Mouse (Mus musculus): ENCODE measurements around the gene Cdk15.

Cdk15 gene

GRCm38 (mm10) chr1:59332737-59333385 is 76.2 kb downstream of the Cdk15 start:
- no peak for DNase-seq

DNA sequence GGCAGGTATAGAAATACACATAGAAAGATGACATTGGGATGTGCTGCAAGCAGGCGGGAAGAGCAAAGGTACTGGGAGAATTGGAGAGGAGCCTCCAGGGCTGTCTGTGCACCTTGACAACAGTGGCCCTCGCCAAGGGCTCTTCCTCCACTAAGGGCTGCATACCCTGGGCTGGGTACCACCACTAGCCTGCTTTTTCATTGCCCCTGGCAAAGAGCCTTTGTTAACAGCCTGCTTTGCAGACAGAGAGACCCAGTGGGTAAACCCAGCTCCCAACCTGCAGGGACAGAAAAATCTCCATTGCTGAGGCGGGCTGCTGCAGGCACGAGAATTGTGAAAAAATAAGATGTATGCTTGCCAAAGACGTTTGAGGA is 76.7 kb downstream of the Cdk15 start:
- DNase-seq = no peak

DNA sequence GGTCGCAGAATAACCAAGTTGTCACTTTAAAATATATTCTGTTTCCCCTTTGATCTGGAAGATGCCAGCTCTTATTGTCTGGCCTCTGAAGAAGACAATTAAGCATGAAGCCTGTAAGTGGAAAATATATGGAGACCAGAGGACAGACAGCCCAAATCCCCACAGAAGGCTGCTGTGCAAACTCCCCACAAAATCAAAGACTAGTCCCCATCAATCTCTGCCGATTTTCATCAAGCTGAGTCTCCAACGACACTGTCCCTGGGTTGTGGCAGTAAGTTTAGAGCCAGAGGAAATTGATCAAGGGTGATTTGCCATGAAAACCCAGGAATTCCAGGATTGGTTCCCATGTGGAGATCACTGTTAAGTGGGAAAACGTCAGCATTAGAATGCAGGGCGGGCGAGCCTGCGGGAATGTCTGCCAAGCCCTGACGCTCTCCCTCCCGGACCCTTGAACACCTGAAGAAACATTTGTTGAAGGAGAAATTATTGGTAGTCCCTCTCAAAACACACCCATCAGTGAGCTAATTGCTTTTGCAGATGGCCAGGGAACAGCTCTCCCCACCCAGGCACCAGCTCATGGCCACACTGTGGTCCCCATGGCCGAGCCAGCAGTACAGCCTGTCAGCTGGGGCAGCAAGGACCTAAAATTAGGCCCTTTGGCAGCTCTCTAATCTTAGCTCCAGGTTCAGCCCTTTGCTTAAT is 77.3 kb downstream of the Cdk15 start:
- DNase-seq = no peak

- no peak for DNase-seq
Observed at GRCm38 (mm10) chr1:59334562-59334890, 77.8 kb downstream of the Cdk15 start.

GRCm38 (mm10) chr1:59336256-59336655 is 79.5 kb downstream of the Cdk15 start:
- DNase-seq = no peak

DNA sequence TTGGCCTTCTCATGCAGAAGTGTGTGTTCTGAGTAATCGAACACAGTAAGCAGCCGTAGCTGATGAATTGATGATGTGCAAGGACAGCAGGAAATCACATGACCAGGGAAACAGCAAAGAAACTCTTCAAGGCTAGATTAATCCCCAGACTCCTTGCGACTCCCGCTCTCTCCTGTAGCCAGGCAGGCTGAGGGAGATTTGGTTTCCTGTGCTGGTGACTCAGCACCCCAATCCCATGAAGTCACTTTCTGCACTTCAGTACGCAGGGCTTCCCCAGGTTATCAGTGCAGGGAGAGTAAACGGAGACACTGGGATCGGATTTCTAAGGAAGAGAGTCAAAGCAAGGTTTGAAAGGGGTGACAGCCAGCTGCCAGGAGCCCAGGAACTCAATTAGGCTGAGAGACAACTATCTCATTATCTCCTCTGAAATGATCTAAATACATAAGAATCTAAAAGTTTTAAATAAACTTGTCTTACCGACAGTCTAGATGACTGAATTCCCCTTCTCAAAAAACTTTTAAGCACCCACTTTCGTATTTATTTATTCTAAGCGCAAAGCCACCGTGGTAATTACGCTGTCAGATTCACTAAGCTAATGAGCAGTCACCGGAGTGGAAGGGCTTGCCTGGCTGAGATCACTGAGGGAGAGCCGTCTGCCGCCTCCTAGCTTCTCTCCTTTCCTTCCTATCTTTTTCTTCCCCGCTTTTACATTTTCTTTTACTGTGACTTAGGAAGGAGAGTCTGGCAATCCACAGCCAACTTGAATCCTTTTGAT is 84.3 kb downstream of the Cdk15 start:
- no peak for DNase-seq

DNA sequence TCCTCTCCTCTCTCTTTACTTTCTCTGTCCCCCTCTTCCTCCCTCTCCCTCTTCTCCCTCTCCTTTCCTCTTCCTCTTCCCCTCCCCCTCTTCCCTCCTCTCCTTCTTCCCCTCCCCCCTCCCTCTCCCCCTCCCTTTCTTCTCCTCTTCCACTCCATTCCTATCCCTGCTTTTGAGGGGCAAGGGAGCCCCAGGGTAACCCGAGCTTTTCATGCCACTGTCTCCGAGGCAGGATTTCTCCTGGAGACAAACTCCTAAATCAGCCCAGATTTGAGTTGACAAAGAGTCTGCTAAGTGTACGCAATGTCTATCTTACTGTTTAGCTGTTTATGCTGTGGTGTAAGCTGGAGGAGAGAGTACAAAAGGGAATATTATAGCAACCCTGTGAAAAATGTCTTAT is 85.0 kb downstream of the Cdk15 start:
- DNase-seq = no peak

DNA sequence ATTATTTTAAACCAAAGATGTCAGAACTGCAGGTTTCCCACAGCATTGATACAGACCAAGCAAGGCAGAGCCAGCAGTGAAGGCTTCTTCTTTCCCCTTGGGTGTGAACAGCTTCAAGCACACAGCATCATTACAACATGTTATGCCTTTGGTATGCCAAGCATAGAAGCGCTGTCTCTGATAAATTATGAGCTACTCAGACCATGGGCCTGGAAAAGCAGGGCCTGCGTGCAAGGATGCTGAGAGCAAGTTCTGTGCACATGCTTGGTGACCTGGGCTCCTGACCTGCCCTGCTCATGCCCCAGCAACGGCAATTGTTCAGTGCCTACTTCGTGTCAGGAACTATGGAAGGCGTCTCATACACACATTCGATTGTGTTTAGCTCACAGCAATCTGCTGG is 85.4 kb downstream of the Cdk15 start:
- DNase-seq = no peak

- DNase-seq = no peak
Observed at GRCm38 (mm10) chr1:59352706-59353105, 96.0 kb downstream of the Cdk15 start.

DNA sequence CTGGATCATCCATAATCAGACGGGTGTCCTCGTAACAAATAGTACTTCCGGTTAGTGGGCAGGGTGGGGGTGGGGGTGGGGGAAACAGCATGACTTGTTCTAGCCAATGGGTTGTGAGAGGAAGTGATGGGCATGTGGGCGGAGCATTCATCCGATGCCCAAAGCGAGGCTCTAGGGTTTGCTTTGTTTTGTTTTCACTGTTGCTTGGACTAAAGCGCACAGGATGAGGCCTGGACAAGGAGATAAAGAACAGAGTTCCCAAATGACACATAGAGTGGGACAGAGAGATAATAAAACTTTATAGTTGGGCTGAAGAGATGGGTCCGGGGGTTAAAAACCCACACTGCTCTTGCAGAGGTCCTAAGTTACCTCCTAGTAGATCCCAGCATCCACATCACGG is 98.7 kb downstream of the Cdk15 start:
- DNase-seq = no peak

DNA sequence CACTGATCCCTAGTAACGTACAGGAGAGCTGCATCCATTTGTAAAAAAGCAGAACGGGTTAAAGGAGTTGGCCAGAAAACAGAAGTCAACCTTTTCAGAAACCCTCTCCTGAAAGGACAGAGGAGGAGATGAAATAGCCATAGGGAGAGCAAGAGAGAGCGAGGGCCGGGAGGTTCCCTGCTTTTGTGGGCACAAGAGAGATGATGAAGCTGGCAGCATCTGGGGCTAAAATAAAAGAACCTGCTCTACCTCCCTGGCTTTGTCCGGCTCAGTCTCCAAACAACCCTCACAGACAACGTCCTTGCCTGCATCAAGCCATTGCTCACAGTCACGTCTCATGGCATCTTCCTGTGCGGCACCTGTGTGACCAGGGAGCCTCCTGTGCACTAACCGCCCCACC is 102.4 kb downstream of the Cdk15 start:
- DNase-seq = no peak

DNA sequence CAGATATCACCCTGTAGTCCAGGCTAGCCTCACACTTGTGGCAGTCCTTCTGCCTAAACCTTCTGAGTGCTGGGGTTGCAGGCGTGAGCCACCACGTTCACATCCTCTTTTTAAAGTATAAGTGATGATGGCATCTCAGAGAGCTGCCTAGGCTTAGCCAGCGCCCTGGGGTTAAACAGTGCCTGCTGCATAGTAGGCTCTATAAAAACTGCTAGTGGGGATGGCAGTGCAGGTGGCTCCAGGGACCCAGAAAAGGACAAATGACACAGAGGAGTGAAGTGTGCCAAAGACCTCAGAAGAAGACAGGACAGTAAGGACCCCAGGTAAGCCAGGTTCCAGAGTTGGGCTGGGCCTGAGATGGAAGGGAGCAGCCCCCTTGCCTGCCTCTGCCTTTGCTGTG is 104.1 kb downstream of the Cdk15 start:
- no peak for DNase-seq

- DNase-seq = no peak
Observed at GRCm38 (mm10) chr1:59361460-59361859, 104.8 kb downstream of the Cdk15 start.

DNA sequence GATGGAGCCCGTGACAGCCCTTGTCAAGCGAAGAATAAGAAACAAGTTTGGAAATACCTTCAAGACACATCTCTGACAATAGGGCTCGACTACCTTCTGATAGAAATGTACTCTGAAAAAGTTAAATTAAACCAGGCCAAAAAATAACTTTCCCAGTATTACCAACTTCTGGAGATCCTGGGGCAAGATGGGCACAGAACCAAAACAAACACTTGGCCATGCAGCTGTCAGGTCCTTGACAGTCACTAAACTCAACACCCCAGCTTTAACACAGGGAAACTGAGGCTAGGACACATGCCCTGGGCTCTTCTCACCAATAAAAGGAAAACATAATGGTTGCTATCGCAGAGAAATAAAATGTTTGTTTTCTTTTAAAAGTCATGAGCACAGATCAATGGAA is 105.3 kb downstream of the Cdk15 start:
- no peak for DNase-seq

DNA sequence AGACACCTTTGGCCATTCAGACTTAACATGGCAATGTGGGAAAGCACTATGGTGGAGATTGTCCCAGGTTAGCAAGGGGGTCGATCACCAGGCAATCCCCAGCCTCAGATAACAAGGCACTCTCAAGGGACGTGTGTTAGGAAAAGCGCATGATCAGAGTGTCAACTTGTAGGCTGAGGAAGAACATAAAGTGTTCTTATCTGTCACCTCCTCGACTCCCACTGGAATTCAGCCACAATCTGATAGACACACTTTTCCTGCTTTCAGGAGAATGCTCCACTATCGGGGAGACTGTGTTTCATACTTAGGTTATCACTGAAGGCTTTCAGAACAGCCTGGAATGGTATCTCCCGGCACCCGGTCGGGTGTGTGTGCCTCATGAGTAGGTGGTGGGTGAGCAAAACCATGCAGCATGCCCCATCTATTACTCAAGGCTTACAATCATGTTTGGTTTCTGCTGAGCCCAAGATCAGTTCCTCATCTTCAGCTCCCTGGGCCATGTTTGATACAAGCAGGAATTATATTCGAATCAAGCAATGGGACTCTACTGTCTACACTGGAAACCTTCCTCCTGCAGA is 107.8 kb downstream of the Cdk15 start:
- DNase-seq = no peak

- no peak for DNase-seq
Observed at GRCm38 (mm10) chr1:59367928-59368648, 111.4 kb downstream of the Cdk15 start.

- DNase-seq = no peak
Observed at GRCm38 (mm10) chr1:59368649-59369319, 112.1 kb downstream of the Cdk15 start.

DNA sequence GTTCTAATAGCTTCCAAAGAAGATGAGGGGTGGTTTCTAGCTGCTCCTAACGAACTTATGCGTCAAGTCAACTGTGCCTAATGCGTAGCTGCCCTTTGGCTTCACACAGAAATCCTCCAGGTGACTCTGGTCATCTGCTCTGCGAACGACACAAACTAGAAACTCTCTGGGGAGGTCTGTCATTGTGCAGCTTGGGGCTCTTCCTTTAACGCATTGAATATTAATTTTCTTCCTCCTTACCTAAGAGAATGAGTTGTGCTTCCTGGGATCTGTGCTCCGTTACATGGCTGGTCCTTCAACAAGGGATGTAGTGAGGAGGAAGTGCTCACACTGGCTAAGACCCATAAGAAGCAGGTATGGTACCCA is 112.6 kb downstream of the Cdk15 start:
- DNase-seq = no peak

DNA sequence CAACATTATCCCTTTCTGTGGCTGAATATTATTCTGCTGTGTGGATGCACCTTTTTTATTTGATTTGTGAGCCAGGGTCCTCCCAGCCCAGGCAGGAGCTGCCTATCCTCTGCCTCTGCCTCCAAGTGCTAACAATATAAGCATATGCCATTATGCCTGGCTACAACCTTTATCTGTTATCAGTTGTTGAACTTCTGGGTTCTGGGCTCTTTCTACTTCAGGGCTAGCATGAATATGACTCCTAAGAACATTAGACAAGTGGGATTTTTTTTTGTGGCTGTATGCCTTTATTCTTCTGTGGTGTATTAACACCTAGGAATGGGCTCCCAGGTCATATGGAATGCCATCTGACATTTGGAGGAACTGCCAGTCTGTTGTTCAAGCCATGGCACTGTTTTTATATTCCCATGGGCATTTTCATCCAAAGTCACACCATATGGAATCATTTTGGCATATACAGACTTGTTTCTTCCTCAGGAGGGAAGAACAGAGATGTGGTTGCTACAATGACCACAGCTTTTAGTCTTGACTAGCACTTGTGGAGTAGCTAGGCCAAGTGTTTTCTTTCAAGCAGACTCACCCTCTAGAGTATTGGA is 113.7 kb downstream of the Cdk15 start:
- DNase-seq = no peak

DNA sequence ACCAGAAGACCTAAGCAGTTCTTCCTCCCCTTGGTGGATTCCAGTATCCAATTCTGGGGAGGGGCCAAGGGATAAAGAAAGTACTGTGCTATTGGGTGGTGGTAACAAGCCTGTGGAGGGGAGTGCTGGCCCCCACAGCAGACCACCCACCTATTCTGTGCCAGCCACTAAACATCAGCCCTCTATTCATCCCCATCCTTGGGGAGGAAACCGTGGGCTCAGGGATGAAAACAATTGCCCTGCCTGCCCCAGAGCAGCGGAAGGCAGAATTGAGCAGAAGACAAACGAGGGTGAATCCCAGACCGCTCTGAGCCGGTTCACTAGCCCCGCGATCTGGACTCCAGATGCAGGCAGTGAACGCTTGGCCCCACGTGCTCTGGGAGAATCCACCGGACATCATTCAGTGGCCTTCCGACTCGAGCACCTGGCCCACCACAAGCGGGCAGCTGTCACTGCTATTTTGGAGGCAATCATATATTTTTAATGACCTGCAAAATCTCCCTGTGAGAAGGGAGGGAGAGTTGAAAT is 119.4 kb downstream of the Cdk15 start:
- DNase-seq = no peak

DNA sequence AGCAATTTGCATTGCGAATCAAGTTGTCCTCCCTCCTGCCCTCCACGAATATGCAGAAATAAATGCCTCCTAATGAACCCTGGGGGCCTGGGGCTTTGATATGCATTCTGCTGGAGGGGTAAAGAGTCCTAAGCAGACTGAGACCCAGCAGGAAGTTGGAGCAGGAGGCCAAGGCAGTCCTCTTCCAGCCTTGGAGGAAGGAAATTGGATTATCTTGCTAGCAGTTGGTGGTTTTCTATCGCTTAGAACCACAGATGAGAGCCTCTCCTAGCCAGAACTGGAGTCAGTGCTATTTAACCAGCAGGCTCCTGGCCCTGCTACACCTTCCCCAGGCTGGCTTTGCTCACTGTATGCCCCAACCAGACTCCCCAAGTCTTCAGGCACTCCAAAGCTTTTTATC is 119.9 kb downstream of the Cdk15 start:
- DNase-seq = no peak

GRCm38 (mm10) chr1:59377312-59377711 is 120.6 kb downstream of the Cdk15 start:
- no peak for DNase-seq
